Mouse (Mus musculus): ENCODE results near the gene Trappc6a.

- TF ChIP-seq CTCF (IDR thresholded peaks at IDR 0.05; ENCODE audit: extremely low read depth, insufficient read depth, insufficient read length, insufficient replicate concordance) (no peak), POLR2A (IDR thresholded peaks at IDR 0.05; ENCODE audit: low read depth, low read length) (no peak)
Measured at GRCm38 (mm10) chr7:19541681-19542154, 33.5 kb downstream of the Trappc6a start.
